Mouse (Mus musculus) embryonic facial prominence, embryonic 10.5 days (tissue): ENCODE data around the gene Arl5c. TPM values are rescaled to one million over a fixed set of nuclear protein-coding genes. Genes with fewer than 3 reads are reported as not detected.

ENCODE experiments used
- DNase-seq: peaks from one replicate; pipeline ENCODE4 v3.0.0-alpha.2; 2017; ENCODE audit warnings: low spot score
- H3K27ac ChIP-seq: fragments of 300-500 bp; sonication (generic); replicated peaks from 2 replicates; pipeline ENCODE4 v1.5.1; 2016; ENCODE audit warnings: mild to moderate bottlenecking
- H3K27me3 ChIP-seq: fragments of 300-500 bp; sonication (generic); replicated peaks from 2 replicates; pipeline ENCODE4 v1.6.1; 2016; ENCODE audit warnings: low read depth, mild to moderate bottlenecking; ENCODE audit not compliant: poor library complexity, severe bottlenecking
- H3K36me3 ChIP-seq: fragments of 300-500 bp; sonication (generic); replicated peaks from 2 replicates; pipeline ENCODE4 v1.6.1; 2016; ENCODE audit warnings: mild to moderate bottlenecking, moderate library complexity
- H3K4me1 ChIP-seq: fragments of 300-500 bp; sonication (generic); 2 replicates; pipeline ENCODE4 v1.6.1; 2016
- H3K4me3 ChIP-seq: fragments of 300-500 bp; sonication (generic); 2 replicates; pipeline ENCODE4 v1.5.1; 2016; ENCODE audit warnings: mild to moderate bottlenecking, moderate library complexity
- H3K9me3 ChIP-seq: fragments of 300-500 bp; sonication (generic); 2 replicates; pipeline ENCODE4 v1.6.1; 2016; ENCODE audit warnings: mild to moderate bottlenecking
- WGBS: fragments of 180-500 bp; shearing (Covaris S2); methylation state at CpG from one replicate; pipeline ENCODE4 v1.1.7; 2016; 5-methylcytosine and 5-hydroxymethylcytosine counted together
- polyA plus RNA-seq: library from polyadenylated mRNA; unstranded; fragments of >200 nt; fragmentation: Nextera tagmentation; extraction: Ambion mirVana; gene quantifications from 2 replicates; pipeline ENCODE4 v1.2.1, GENCODE M21; 2016

The Arl5c gene
- polyA plus RNA-seq, 1 experiment from 2014 or later: 15.6 TPM

GRCm38 (mm10) chr11:97985727-97986677 is 10.0 kb downstream of the Arl5c start, which contains the start of gene Plxdc1:
Plxdc1 (minus strand) TSS chr11:97986444.
- Histone ChIP-seq H3K9me3 (no peaks in the 10 kb centered on the region), H3K27ac (no peak within 1 kb of the TSS; the same call in 1 of the 2 replicates), H3K4me3 (peak within 1 kb of the TSS; percentile 90), H3K4me1 (peaks cover 36% of the 10 kb centered on the region), H3K27me3 (peaks cover 72% of the 10 kb centered on the region), H3K36me3 (no peaks in the 10 kb centered on the region)
- WGBS: 2% methylated on average over 74 of the region's 74 CpGs
- DNase-seq: peak; percentile 61

- Histone ChIP-seq H3K4me1 (peaks cover 37% of the 10 kb centered on the region), H3K27ac (no peak overlapping the region), H3K36me3 (no peaks in the 10 kb centered on the region), H3K27me3 (peaks cover 58% of the 10 kb centered on the region), H3K4me3 (no peak overlapping the region), H3K9me3 (no peaks in the 10 kb centered on the region)
- 81% methylated on average over 1 of the region's 1 CpGs for WGBS
- DNase-seq: no peak
Measured at GRCm38 (mm10) chr11:97983983-97984382, 12.0 kb downstream of the Arl5c start.

- WGBS: 91% methylated on average over 3 of the region's 3 CpGs
- no peaks in the 10 kb centered on the region for H3K9me3 ChIP-seq
- H3K4me3 ChIP-seq: no peak overlapping the region
- H3K4me1 ChIP-seq: peaks cover 37% of the 10 kb centered on the region
- no peak for DNase-seq
- peaks cover 61% of the 10 kb centered on the region for H3K27me3 ChIP-seq
- H3K36me3 ChIP-seq: no peaks in the 10 kb centered on the region
- H3K27ac ChIP-seq: no peak overlapping the region
Measured at GRCm38 (mm10) chr11:97983506-97983905, 12.5 kb downstream of the Arl5c start.

- H3K27me3 ChIP-seq: peaks cover 68% of the 10 kb centered on the region
- DNase-seq: no peak
- H3K4me1 ChIP-seq: peaks cover 43% of the 10 kb centered on the region
- 85% methylated on average over 9 of the region's 9 CpGs for WGBS
- H3K27ac ChIP-seq: no peak overlapping the region
- no peak overlapping the region for H3K4me3 ChIP-seq
- no peaks in the 10 kb centered on the region for H3K36me3 ChIP-seq
- no peaks in the 10 kb centered on the region for H3K9me3 ChIP-seq
Measured at GRCm38 (mm10) chr11:97982721-97983120, 13.3 kb downstream of the Arl5c start.

GRCm38 (mm10) chr11:97980531-97980966 is 15.4 kb downstream of the Arl5c start:
- 29% methylated on average over 9 of the region's 9 CpGs for whole genome bisulfite sequencing
- H3K27me3 ChIP-seq: peaks cover 50% of the 10 kb centered on the region
- peak overlapping the region; percentile 21 for H3K4me3 ChIP-seq
- no peaks in the 10 kb centered on the region for H3K36me3 ChIP-seq
- no peaks in the 10 kb centered on the region for H3K9me3 ChIP-seq
- peaks cover 30% of the 10 kb centered on the region for H3K4me1 ChIP-seq
- peak overlapping the region; percentile 77 for H3K27ac ChIP-seq
- DNase-seq: peak; percentile 70

GRCm38 (mm10) chr11:97979824-97980495 is 16.0 kb downstream of the Arl5c start:
- H3K27ac ChIP-seq: peak overlapping the region; percentile 77
- no peak for DNase-seq
- WGBS: 58% methylated on average over 10 of the region's 10 CpGs
- peaks cover 33% of the 10 kb centered on the region for H3K4me1 ChIP-seq
- no peak overlapping the region; the same call in 1 of the 2 replicates for H3K4me3 ChIP-seq
- H3K36me3 ChIP-seq: no peaks in the 10 kb centered on the region
- no peaks in the 10 kb centered on the region for H3K9me3 ChIP-seq
- peaks cover 44% of the 10 kb centered on the region for H3K27me3 ChIP-seq

- 89% methylated on average over 13 of the region's 13 CpGs for WGBS
- no peak for DNase-seq
- H3K4me1 ChIP-seq: peaks cover 33% of the 10 kb centered on the region
- no peak overlapping the region for H3K4me3 ChIP-seq
- no peaks in the 10 kb centered on the region for H3K36me3 ChIP-seq
- H3K27me3 ChIP-seq: peaks cover 28% of the 10 kb centered on the region
- H3K27ac ChIP-seq: no peak overlapping the region
- H3K9me3 ChIP-seq: no peaks in the 10 kb centered on the region
Measured at GRCm38 (mm10) chr11:97978392-97978791, 17.6 kb downstream of the Arl5c start.

- DNase-seq: no peak
- Histone ChIP-seq H3K27ac (no peak overlapping the region), H3K4me3 (no peak overlapping the region), H3K9me3 (no peaks in the 10 kb centered on the region), H3K4me1 (peaks cover 33% of the 10 kb centered on the region), H3K36me3 (no peaks in the 10 kb centered on the region), H3K27me3 (peaks cover 22% of the 10 kb centered on the region)
- WGBS: 76% methylated on average over 5 of the region's 5 CpGs
Measured at GRCm38 (mm10) chr11:97977797-97978196, 18.2 kb downstream of the Arl5c start.

GRCm38 (mm10) chr11:97974746-97975145 is 21.2 kb downstream of the Arl5c start:
- peaks cover 16% of the 10 kb centered on the region for H3K4me1 ChIP-seq
- no peaks in the 10 kb centered on the region for H3K36me3 ChIP-seq
- peaks cover 13% of the 10 kb centered on the region; the same call in 1 of the 2 replicates for H3K27me3 ChIP-seq
- no peak overlapping the region for H3K27ac ChIP-seq
- no peaks in the 10 kb centered on the region for H3K9me3 ChIP-seq
- H3K4me3 ChIP-seq: no peak overlapping the region
- WGBS: 85% methylated on average over 5 of the region's 5 CpGs
- DNase-seq: no peak

GRCm38 (mm10) chr11:97974141-97974540 is 21.8 kb downstream of the Arl5c start:
- no peak overlapping the region for H3K4me3 ChIP-seq
- no peak for DNase-seq
- no peak overlapping the region for H3K27ac ChIP-seq
- H3K36me3 ChIP-seq: no peaks in the 10 kb centered on the region
- H3K4me1 ChIP-seq: peaks cover 11% of the 10 kb centered on the region; the same call in 1 of the 2 replicates
- 94% methylated on average over 5 of the region's 5 CpGs for WGBS
- peaks cover 17% of the 10 kb centered on the region for H3K27me3 ChIP-seq
- H3K9me3 ChIP-seq: no peaks in the 10 kb centered on the region

GRCm38 (mm10) chr11:97972434-97972833 is 23.5 kb downstream of the Arl5c start:
- Histone ChIP-seq H3K4me3 (no peak overlapping the region), H3K27me3 (peaks cover 7% of the 10 kb centered on the region; the same call in 1 of the 2 replicates), H3K27ac (no peak overlapping the region), H3K9me3 (no peaks in the 10 kb centered on the region), H3K36me3 (no peaks in the 10 kb centered on the region), H3K4me1 (peaks cover 4% of the 10 kb centered on the region; the same call in 1 of the 2 replicates)
- no peak for DNase-seq
- 80% methylated on average over 2 of the region's 2 CpGs for WGBS

- Histone ChIP-seq H3K4me1 (peaks cover 11% of the 10 kb centered on the region), H3K27me3 (peaks cover 7% of the 10 kb centered on the region), H3K36me3 (no peaks in the 10 kb centered on the region), H3K9me3 (no peaks in the 10 kb centered on the region), H3K27ac (no peak overlapping the region; the same call in 1 of the 2 replicates), H3K4me3 (no peak overlapping the region)
- WGBS: 47% methylated on average over 7 of the region's 7 CpGs
- no peak for DNase-seq
Measured at GRCm38 (mm10) chr11:97971232-97971631, 24.7 kb downstream of the Arl5c start.
